Mouse (Mus musculus): Measurements from ENCODE around the gene Rtf2. TPM values are rescaled to one million over a fixed set of nuclear protein-coding genes. Genes with fewer than 3 reads are reported as not detected.

Rtf2 gene
- polyA plus RNA-seq, 1 experiment from 2014 or later: 85.6 TPM

GRCm38 (mm10) chr2:172474970-172475369, 34.6 kb downstream of the Rtf2 start:
- 40% methylated on average over 6 of the region's 6 CpGs for WGBS
- Histone ChIP-seq H3K4me1 (peaks cover 13% of the 10 kb centered on the region), H3K9me3 (replicated peaks) (no peaks in the 10 kb centered on the region), H3K27ac (replicated peaks) (no peak overlapping the region), H3K4me3 (no peak overlapping the region), H3K27me3 (ENCODE audit: low read depth, poor library complexity, severe bottlenecking) (0 out of 2 replicates have a peak, but pooled peaks cover 4% of the 10 kb centered on the region), H3K36me3 (peaks cover 5% of the 10 kb centered on the region)
- no peak for DNase-seq (ENCODE audit: low spot score)

GRCm38 (mm10) chr2:172476707-172477260, 36.4 kb downstream of the Rtf2 start:
- 42% methylated on average over 10 of the region's 10 CpGs for WGBS

GRCm38 (mm10) chr2:172477350-172477749, 37.0 kb downstream of the Rtf2 start:
- Histone ChIP-seq H3K27me3 (ENCODE audit: low read depth, poor library complexity, severe bottlenecking) (0 out of 2 replicates have a peak, but pooled peaks cover 4% of the 10 kb centered on the region), H3K36me3 (no peaks in the 10 kb centered on the region), H3K27ac (replicated peaks) (no peak overlapping the region), H3K9me3 (replicated peaks) (no peaks in the 10 kb centered on the region), H3K4me1 (peaks cover 13% of the 10 kb centered on the region), H3K4me3 (no peak overlapping the region)
- WGBS: 35% methylated on average over 3 of the region's 3 CpGs
- no peak for DNase-seq (ENCODE audit: low spot score)

More at GRCm38 (mm10) chr2:172476707-172477260, 36.4 kb downstream of the Rtf2 start:
- Histone ChIP-seq H3K27me3 (ENCODE audit: low read depth, poor library complexity, severe bottlenecking) (0 out of 2 replicates have a peak, but pooled peaks cover 4% of the 10 kb centered on the region), H3K4me3 (no peak overlapping the region), H3K4me1 (peaks cover 13% of the 10 kb centered on the region), H3K27ac (replicated peaks) (no peak overlapping the region), H3K9me3 (replicated peaks) (no peaks in the 10 kb centered on the region), H3K36me3 (no peaks in the 10 kb centered on the region)
- DNase-seq (ENCODE audit: low spot score): no peak

GRCm38 (mm10) chr2:172477860-172478259, 37.5 kb downstream of the Rtf2 start:
- Histone ChIP-seq H3K36me3 (no peaks in the 10 kb centered on the region), H3K27me3 (ENCODE audit: low read depth, poor library complexity, severe bottlenecking) (0 out of 2 replicates have a peak, but pooled peaks cover 4% of the 10 kb centered on the region), H3K4me1 (peaks cover 13% of the 10 kb centered on the region), H3K4me3 (no peak overlapping the region), H3K9me3 (replicated peaks) (no peaks in the 10 kb centered on the region), H3K27ac (replicated peaks) (no peak overlapping the region)
- 3% methylated on average over 2 of the region's 2 CpGs for WGBS
- peak; percentile 38 for DNase-seq (ENCODE audit: low spot score)

GRCm38 (mm10) chr2:172480296-172480695, 39.9 kb downstream of the Rtf2 start:
- Histone ChIP-seq H3K4me1 (peaks cover 13% of the 10 kb centered on the region), H3K27ac (replicated peaks) (no peak overlapping the region), H3K9me3 (replicated peaks) (no peaks in the 10 kb centered on the region), H3K27me3 (ENCODE audit: low read depth, poor library complexity, severe bottlenecking) (0 out of 2 replicates have a peak, but pooled peaks cover 4% of the 10 kb centered on the region), H3K4me3 (no peak overlapping the region), H3K36me3 (no peaks in the 10 kb centered on the region)
- DNase-seq (ENCODE audit: low spot score): no peak
- WGBS: 70% methylated on average over 7 of the region's 7 CpGs

- Histone ChIP-seq H3K27me3 (ENCODE audit: low read depth, poor library complexity, severe bottlenecking) (0 out of 2 replicates have a peak, but pooled peaks cover 1% of the 10 kb centered on the region), H3K4me3 (no peak overlapping the region), H3K27ac (replicated peaks) (no peak overlapping the region), H3K4me1 (peaks cover 9% of the 10 kb centered on the region), H3K9me3 (replicated peaks) (no peaks in the 10 kb centered on the region), H3K36me3 (no peaks in the 10 kb centered on the region)
- DNase-seq (ENCODE audit: low spot score): no peak
- WGBS: 84% methylated on average over 16 of the region's 16 CpGs
These were observed 41.5 kb downstream of the Rtf2 start for GRCm38 (mm10) chr2:172481654-172482385.

- H3K4me1 ChIP-seq: no peaks in the 10 kb centered on the region; the same call in 1 of the 2 replicates
- DNase-seq (ENCODE audit: low spot score): no peak
- WGBS: 84% methylated on average over 14 of the region's 14 CpGs
- no peak overlapping the region for H3K4me3 ChIP-seq
- no peaks in the 10 kb centered on the region for H3K9me3 ChIP-seq (replicated peaks)
- no peaks in the 10 kb centered on the region for H3K27me3 ChIP-seq (ENCODE audit: low read depth, poor library complexity, severe bottlenecking)
- H3K36me3 ChIP-seq: no peaks in the 10 kb centered on the region
- no peak overlapping the region for H3K27ac ChIP-seq (replicated peaks)
These were observed 43.5 kb downstream of the Rtf2 start for GRCm38 (mm10) chr2:172483766-172484413.

- 53% methylated on average over 12 of the region's 12 CpGs for WGBS
- H3K4me3 ChIP-seq: no peak overlapping the region
These were observed 44.5 kb downstream of the Rtf2 start for GRCm38 (mm10) chr2:172484696-172485370.

GRCm38 (mm10) chr2:172496736-172497345, 56.5 kb downstream of the Rtf2 start:
- no peak overlapping the region for H3K27ac ChIP-seq (replicated peaks)
- no peak for DNase-seq (ENCODE audit: low spot score)
- no peaks in the 10 kb centered on the region for H3K27me3 ChIP-seq (ENCODE audit: low read depth, poor library complexity, severe bottlenecking)
- H3K4me3 ChIP-seq: no peak overlapping the region
- WGBS: 75% methylated on average over 8 of the region's 8 CpGs
- H3K36me3 ChIP-seq: no peaks in the 10 kb centered on the region
- peaks cover 4% of the 10 kb centered on the region for H3K4me1 ChIP-seq
- no peaks in the 10 kb centered on the region for H3K9me3 ChIP-seq (replicated peaks)

More at GRCm38 (mm10) chr2:172484696-172485370, 44.5 kb downstream of the Rtf2 start:
- Histone ChIP-seq H3K9me3 (replicated peaks) (no peaks in the 10 kb centered on the region), H3K27ac (replicated peaks) (no peak overlapping the region), H3K36me3 (no peaks in the 10 kb centered on the region), H3K4me1 (no peaks in the 10 kb centered on the region; the same call in 1 of the 2 replicates), H3K27me3 (ENCODE audit: low read depth, poor library complexity, severe bottlenecking) (no peaks in the 10 kb centered on the region)
- no peak for DNase-seq (ENCODE audit: low spot score)

GRCm38 (mm10) chr2:172498823-172499222, 58.5 kb downstream of the Rtf2 start:
- Histone ChIP-seq H3K36me3 (no peaks in the 10 kb centered on the region), H3K4me3 (no peak overlapping the region), H3K4me1 (peaks cover 4% of the 10 kb centered on the region), H3K27ac (replicated peaks) (no peak overlapping the region), H3K27me3 (ENCODE audit: low read depth, poor library complexity, severe bottlenecking) (no peaks in the 10 kb centered on the region), H3K9me3 (replicated peaks) (no peaks in the 10 kb centered on the region)
- 69% methylated on average over 3 of the region's 3 CpGs for WGBS
- no peak for DNase-seq (ENCODE audit: low spot score)

- Histone ChIP-seq H3K27ac (replicated peaks) (no peak overlapping the region), H3K4me3 (no peak overlapping the region), H3K36me3 (no peaks in the 10 kb centered on the region), H3K27me3 (ENCODE audit: low read depth, poor library complexity, severe bottlenecking) (no peaks in the 10 kb centered on the region), H3K4me1 (peaks cover 4% of the 10 kb centered on the region), H3K9me3 (replicated peaks) (no peaks in the 10 kb centered on the region)
- no peak for DNase-seq (ENCODE audit: low spot score)
- 51% methylated on average over 7 of the region's 7 CpGs for WGBS
These were observed 60.5 kb downstream of the Rtf2 start for GRCm38 (mm10) chr2:172500752-172501316.

- peak; percentile 73 for DNase-seq (ENCODE audit: low spot score)
- 6% methylated on average over 4 of the region's 4 CpGs for WGBS
- H3K27me3 ChIP-seq (ENCODE audit: low read depth, poor library complexity, severe bottlenecking): no peaks in the 10 kb centered on the region
- H3K9me3 ChIP-seq (replicated peaks): no peaks in the 10 kb centered on the region
- H3K4me1 ChIP-seq: peaks cover 4% of the 10 kb centered on the region
- H3K27ac ChIP-seq (replicated peaks): no peak overlapping the region
- no peak overlapping the region for H3K4me3 ChIP-seq
- no peaks in the 10 kb centered on the region for H3K36me3 ChIP-seq
These were observed 61.0 kb downstream of the Rtf2 start for GRCm38 (mm10) chr2:172501341-172501740.

All from midbrain, embryonic 10.5 days (tissue).